Mouse (Mus musculus) heart, adult 11 months (tissue): ENCODE results near the gene Cmc1.
A peak's percentile ranks its signal among the peaks of the same experiment; 100 is the strongest.

Experiments used
- DNase-seq: peaks from one replicate; pipeline ENCODE4 v3.0.0; 2022

The Cmc1 gene

DNA sequence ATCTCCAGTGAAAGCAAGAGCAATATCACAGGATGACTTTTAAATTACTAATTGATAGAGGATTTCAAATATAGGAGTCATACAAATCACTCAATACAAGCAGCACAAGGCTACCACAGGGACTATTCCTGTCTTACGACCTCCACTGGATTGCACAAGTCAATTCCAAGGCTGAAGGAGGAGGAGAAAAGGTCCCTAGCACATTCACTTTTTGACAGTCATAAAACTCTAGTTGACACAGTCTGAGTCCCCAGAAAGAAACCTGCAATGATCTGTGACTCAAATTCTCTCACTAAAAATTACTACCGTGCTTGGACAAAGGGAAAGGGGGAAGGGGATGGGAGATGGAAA is 39.6 kb downstream of the Cmc1 start:
- peak; percentile 35 for DNase-seq

- no peak for DNase-seq
Measured at GRCm38 (mm10) chr9:118109697-118110359, 40.1 kb downstream of the Cmc1 start.

DNA sequence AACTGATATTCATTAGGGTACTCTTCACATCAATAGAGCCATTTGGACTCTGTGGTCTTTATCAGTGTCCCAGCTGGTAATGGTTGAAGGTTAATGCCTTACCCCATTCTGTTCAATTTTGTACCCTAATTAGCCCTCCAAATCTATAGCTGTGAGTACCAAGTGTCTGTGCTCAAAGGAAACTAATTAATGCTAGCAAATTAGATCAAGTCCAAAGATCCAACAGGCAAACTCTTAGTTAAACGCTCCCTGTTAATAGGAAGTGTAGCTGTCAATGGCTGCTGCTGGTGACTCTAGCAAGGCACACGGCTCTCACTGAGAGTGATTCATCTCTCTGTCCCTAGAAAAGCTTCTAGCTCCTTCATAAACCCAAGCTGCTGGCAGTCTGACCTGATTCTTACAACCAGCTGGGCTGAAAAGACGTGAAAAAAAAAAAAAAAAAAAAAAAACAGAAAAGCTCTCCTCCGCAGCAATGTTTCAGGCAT is 41.4 kb downstream of the Cmc1 start:
- DNase-seq, result no peak

- DNase-seq, result peak; percentile 57
Measured at GRCm38 (mm10) chr9:118101802-118102201, 48.2 kb downstream of the Cmc1 start.

DNA sequence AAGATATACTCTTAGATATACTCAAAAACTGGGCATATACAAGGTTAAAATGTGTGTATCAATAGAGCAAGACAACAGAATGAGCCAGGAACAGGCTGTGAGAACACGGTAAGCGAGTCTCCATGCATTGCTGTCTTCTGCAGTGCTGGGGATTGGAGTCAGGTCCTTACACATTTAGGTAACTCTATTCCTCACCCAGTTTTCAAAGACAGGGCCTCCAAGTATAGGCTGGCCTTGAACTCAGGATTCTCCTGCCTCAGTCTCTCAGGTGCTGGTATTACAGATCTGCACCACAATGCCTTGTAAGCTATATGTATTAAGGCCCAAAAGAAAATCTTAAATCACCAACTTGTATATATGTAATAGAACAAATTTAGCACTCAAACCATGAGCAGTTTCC is 49.5 kb downstream of the Cmc1 start:
- peak; percentile 53 for DNase-seq

DNA sequence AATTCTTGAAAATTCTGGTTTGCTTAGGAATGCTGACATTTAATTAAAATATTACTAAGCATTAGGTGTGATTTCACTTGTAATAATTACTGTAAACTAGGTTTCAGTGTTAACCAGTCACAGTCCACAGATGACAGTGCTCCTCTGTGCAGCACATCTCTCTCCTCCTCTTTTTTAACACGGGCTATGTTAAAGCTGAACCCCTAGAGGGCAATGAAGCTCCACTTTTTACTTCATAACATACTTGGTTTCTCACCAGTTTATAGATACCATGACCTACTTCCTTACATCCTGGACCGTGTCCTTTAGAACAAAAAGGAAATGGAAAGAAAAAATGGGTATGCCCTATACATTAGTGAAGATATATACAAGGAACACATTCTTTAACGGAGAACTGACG is 50.6 kb downstream of the Cmc1 start:
- peak; percentile 18 for DNase-seq

DNA sequence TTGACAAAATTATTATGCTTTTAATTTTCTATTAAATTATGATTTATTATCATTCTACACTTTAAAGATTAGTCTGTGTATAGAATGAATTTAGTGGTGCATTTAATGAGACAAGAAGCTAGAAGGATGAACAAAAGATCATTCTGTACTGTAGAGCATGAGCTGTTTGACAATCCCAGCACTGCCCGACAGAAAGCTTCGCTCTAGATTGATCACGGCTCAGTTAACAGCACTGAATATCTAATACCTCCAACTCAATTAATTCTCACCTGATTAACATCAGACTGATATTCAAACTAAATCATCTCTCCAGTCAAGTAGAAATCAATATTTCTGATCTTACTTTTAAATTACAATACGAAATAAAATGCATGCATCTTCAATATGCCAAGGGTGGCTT is 66.1 kb downstream of the Cmc1 start:
- DNase-seq, result peak; percentile 4

- DNase-seq, result peak; percentile 52
Measured at GRCm38 (mm10) chr9:118082575-118083431, 67.2 kb downstream of the Cmc1 start.

- DNase-seq, result no peak
Measured at GRCm38 (mm10) chr9:118073358-118073757, 76.6 kb downstream of the Cmc1 start.

GRCm38 (mm10) chr9:118072101-118072500 is 77.9 kb downstream of the Cmc1 start:
- DNase-seq, result peak; percentile 19

DNA sequence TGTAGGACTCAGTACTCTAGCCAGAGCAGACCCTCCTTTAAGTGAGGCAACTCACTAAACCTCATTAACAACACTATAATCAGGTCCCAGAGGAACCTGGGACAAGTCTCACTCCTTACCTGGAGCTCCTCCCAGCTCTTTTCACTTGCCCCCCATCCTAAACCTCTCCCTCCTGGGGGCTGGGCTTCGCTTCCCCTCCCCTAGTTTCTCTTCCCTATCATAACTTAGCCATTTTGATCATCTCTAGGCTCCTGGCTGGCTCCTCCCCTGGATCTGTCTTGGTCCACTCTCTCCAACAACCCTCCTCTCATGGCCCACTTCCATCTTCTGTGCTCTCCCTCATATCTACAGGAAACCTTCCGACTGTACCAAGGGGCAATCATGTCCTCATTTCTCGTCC is 78.6 kb downstream of the Cmc1 start:
- DNase-seq, result peak; percentile 69

DNA sequence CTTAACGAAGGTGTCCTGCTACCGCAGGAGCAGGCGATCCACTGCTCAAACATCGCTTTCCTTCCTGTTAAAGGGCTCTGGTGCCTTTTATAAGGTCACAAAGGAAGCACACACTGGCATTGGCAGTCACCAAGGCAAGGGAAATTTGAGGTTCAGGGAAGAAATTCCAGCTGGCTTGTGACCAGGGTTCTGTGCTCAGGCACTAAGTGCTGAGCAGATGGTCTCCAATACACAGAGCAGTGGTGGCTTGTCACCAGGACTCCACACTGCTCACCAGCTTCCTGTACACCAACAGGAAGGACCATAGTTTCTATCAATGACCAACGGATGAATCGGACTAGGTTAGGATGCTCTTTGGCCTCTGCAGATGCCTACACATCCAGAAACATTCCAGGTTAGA is 79.5 kb downstream of the Cmc1 start:
- DNase-seq, result peak; percentile 34

DNA sequence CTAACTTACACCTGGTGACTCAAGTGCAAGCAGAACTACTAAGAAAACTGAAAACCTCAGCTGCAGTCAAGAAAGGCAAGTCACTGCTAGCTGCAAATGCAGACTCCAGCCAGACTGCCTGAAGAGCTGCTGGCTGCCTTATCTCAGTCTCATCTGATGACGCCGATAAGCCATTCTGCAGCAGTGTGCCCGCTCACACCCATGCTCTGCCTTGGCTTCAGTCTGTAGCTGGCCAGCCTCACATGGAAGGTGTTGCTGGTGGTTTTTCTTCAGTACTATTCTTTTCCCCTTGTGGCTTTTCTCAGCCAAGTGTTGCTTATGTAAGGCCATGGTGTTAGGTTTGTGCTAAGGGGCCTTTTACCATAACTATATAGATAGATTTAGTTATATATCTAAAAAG is 90.9 kb downstream of the Cmc1 start:
- DNase-seq, result peak; percentile 31

DNA sequence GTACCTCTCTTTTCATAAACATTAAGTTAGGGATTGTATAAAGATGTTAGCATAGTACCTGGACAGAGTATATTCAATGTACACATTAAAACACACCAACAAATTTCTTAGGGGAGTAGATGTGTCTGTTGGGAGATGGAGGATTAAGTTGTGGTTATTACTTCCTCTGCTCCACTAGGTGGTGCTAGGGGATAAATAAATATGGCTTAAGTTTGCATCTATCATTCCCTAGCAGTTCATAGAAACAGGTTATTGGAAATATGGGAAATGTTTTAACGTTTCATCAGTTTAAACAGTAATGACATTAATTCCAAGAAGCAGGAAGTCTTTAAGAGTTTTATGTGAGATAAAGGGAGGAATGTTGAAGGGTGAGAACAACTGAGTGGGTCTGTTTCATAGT is 96.7 kb downstream of the Cmc1 start:
- no peak for DNase-seq

DNA sequence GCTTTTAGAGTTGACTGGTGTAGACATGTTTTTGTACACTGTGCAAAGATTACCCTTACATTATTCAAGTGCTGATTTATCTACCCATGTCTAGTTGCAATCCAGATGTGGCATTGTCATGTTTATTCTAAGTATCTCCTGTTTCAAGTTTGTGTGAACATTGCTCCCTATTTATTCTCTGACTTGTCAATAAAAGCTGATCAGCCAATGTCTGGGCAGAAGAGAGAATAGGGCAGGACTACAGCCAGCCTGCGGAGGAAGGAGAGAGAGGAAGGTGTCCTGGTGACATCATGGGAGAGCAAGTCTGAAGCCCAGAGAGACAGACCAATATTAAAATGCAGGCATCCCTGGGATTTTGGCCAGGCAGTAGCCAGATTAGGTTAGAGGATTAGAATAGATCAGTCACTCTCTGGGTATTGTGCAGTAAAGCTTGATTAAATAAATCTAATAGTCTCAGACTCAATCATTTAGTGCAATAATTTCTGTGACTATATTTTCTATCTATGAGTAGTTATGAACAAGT is 104.9 kb downstream of the Cmc1 start:
- peak; percentile 55 for DNase-seq

- peak; percentile 80 for DNase-seq
Measured at GRCm38 (mm10) chr9:118043581-118043980, 106.4 kb downstream of the Cmc1 start.

DNA sequence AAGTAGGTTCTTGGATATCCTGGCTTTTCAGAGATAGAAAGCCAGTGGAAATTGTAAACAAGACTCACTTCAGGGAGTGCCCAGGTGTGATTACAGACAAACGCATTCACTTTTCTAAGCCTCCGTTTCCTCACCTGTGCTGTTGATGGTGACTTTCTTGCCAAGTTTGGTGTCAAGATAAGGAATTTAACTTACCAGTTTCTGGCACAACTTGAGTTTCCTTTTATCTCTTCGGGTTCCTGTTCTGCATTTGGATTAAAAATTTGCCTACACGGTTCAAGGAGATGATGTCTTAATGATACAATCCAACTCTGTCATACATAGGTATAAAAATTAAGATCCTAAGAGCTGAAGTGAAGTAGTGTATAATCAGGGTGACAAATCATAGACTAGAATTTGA is 107.2 kb downstream of the Cmc1 start:
- no peak for DNase-seq

DNA sequence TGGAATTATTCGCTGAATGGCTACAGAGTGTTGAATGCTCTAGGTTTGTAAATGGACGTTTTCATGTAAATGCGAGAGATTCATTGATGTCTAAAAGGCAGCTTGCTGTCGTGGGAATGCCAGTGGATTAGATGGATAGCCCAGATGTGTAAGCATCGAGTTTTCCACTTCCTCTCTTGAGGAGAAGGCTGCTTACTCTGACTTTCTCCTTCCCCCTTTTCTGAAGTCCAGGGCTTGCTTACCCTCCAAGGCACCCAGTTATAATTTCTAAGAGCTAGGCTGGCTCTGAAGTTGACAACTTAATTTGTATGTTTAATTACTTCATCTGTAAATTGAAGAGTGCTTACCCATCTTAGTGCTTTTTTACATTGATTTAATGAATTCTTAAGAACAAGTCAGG is 108.3 kb downstream of the Cmc1 start:
- DNase-seq, result peak; percentile 67

DNA sequence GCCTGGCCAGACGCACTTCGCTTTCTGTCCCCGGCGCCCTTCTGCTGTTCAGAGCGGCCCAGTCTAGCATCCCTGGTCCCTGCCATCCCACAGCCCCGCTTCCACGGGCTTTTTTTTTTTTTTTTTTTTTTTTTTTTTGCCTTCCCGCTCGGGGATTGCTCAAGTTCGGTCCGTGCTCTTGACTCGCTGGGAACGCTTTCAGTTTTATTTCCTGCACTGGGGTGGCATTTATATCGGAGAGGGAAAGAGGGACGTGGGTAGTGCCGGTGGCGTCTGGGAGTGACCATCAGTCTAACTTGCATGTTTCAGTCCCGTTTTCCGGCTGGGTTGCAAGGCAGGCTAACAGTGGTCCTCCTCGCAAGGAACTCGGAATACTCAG is 109.0 kb downstream of the Cmc1 start:
- DNase-seq, result no peak

GRCm38 (mm10) chr9:118040218-118041021 is 109.6 kb downstream of the Cmc1 start, which contains the start of gene Azi2:
Gene Azi2, plus strand, starts transcription at chr9:118040499.
- peak; percentile 100 for DNase-seq

DNA sequence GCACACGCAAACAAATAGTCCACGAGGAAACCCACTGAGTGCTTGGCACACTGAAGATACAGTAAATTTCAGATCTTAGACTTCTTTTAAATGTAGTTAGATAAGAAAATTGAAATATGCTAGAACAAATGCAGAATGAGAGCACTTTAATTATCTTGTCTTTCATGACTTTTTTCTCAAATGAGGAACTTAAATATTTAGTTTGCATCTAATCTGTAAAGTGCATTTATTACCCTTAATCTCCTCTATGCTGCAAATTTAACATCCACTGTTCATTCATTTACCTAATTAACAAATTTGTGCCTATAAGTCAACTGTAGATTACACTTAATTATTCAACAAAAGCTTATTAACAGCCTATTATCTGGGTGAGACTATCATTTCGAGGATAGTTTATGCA is 115.0 kb downstream of the Cmc1 start:
- no peak for DNase-seq

GRCm38 (mm10) chr9:118031694-118032093 is 118.3 kb downstream of the Cmc1 start:
- DNase-seq, result no peak

- DNase-seq, result no peak
Measured at GRCm38 (mm10) chr9:118030252-118030651, 119.7 kb downstream of the Cmc1 start.
